Mouse (Mus musculus) erythroblast, adult 5-6 weeks (primary cell): ENCODE data around the gene Slc2a10. TPM values are rescaled to one million over a fixed set of nuclear protein-coding genes. Genes with fewer than 3 reads are reported as not detected.
"Not testable (repeated sequence)": the region's sequence is repeated elsewhere in the genome, so short reads cannot be mapped to it uniquely, and the experiment has no call there.

Source experiments
- ATAC-seq: replicated peaks from 2 replicates; pipeline ENCODE4 v1.8.0; 2016; ENCODE audit warnings: moderate number of reproducible peaks, mild to moderate bottlenecking, moderate TSS enrichment, inconsistent platforms; ENCODE audit not compliant: poor library complexity, low FRiP score, severe bottlenecking
- total RNA-seq, 2 experiments: library from RNA; stranded (forward) in 1 of 2; stranded (reverse) in 1 of 2; fragments of 150-400 nt in 1 of 2; fragments of 200-764, 138-1000 nt in 1 of 2; gene quantifications; 2 replicates each; pipeline versions ENCODE4 v1.2.3 to v1.2.4; 2015 to 2017; ENCODE audit warnings: low replicate concordance in 2 of 2

Gene Slc2a10
- total RNA-seq, 2 experiments from 2014 or later: not detected

GRCm38 (mm10) chr2:165497706-165498275 is 5.8 kb upstream of the Slc2a10 start:
- ATAC-seq: no peak

GRCm38 (mm10) chr2:165498816-165499215 is 4.8 kb upstream of the Slc2a10 start:
- no peak for ATAC-seq

- no peak for ATAC-seq
Measured at GRCm38 (mm10) chr2:165509686-165510085, 6.1 kb downstream of the Slc2a10 start.

GRCm38 (mm10) chr2:165510466-165510865 is 6.9 kb downstream of the Slc2a10 start:
- ATAC-seq: no peak

- peak; percentile 70 for ATAC-seq
Measured at GRCm38 (mm10) chr2:165510914-165511458, 7.4 kb downstream of the Slc2a10 start.

GRCm38 (mm10) chr2:165511530-165511929 is 7.9 kb downstream of the Slc2a10 start:
- not testable (repeated sequence) for ATAC-seq

GRCm38 (mm10) chr2:165512426-165512825 is 8.8 kb downstream of the Slc2a10 start:
- no peak for ATAC-seq

- no peak for ATAC-seq
Measured at GRCm38 (mm10) chr2:165512870-165513600, 9.4 kb downstream of the Slc2a10 start.

- no peak for ATAC-seq
Measured at GRCm38 (mm10) chr2:165515178-165515728, 11.7 kb downstream of the Slc2a10 start.

- no peak for ATAC-seq
Measured at GRCm38 (mm10) chr2:165525609-165526008, 22.0 kb downstream of the Slc2a10 start.

- 0 out of 2 replicates have a peak, but pooled peaks have one; percentile 60 for ATAC-seq
Measured at GRCm38 (mm10) chr2:165529106-165529505, 25.5 kb downstream of the Slc2a10 start.

- no peak for ATAC-seq
Measured at GRCm38 (mm10) chr2:165533789-165534188, 30.2 kb downstream of the Slc2a10 start.

- ATAC-seq: no peak
Measured at GRCm38 (mm10) chr2:165540975-165541374, 37.4 kb downstream of the Slc2a10 start.

- ATAC-seq: no peak
Measured at GRCm38 (mm10) chr2:165542939-165543669, 39.5 kb downstream of the Slc2a10 start.

- ATAC-seq: no peak
Measured at GRCm38 (mm10) chr2:165543670-165544016, 40.1 kb downstream of the Slc2a10 start.

GRCm38 (mm10) chr2:165545687-165546086 is 42.1 kb downstream of the Slc2a10 start:
- no peak for ATAC-seq

GRCm38 (mm10) chr2:165546341-165546740 is 42.8 kb downstream of the Slc2a10 start:
- ATAC-seq: no peak

- ATAC-seq: no peak
Measured at GRCm38 (mm10) chr2:165547410-165547809, 43.8 kb downstream of the Slc2a10 start.

GRCm38 (mm10) chr2:165548627-165549026 is 45.0 kb downstream of the Slc2a10 start:
- ATAC-seq: no peak

- not testable (repeated sequence) for ATAC-seq
Measured at GRCm38 (mm10) chr2:165550410-165550809, 46.8 kb downstream of the Slc2a10 start.
